Comparison of ENCODE assay signal across 7 mouse cellular contexts in genomic region chr1:106759572-106760435, GRCm38 (mm10). TPM values are rescaled to one million over a fixed set of nuclear protein-coding genes. Genes with fewer than 3 reads are reported as not detected.
DNase-seq lines count a peak whose midpoint lies in the region; ATAC-seq lines count a peak whose summit lies in the region.

Gene Kdsr (minus strand): TSS chr1:106759727.

- peak; percentile 99 for ATAC-seq in embryonic facial prominence, embryonic 12.5 days (ENCODE audit: insufficient number of reproducible peaks, insufficient read depth, low FRiP score, low TSS enrichment)
- ATAC-seq in limb, embryonic 11.5 days (ENCODE audit: insufficient number of reproducible peaks, low FRiP score, low TSS enrichment, low read depth) = peak; percentile 100
- ATAC-seq in midbrain, embryonic 14.5 days (ENCODE audit: low FRiP score, low TSS enrichment) = peak; percentile 99

- H3K9me3 ChIP-seq in embryonic facial prominence, embryonic 12.5 days = no peaks in the 10 kb centered on the region
- no peaks in the 10 kb centered on the region for H3K9me3 ChIP-seq in limb, embryonic 11.5 days (ENCODE audit: control insufficient read depth, low read length)
- no peaks in the 10 kb centered on the region for H3K9me3 ChIP-seq in midbrain, embryonic 14.5 days (ENCODE audit: control insufficient read depth, low read length)

- WGBS in embryonic facial prominence, embryonic 12.5 days = 3% methylated on average over 50 of the region's 51 CpGs
- WGBS in limb, embryonic 11.5 days = 3% methylated on average over 47 of the region's 51 CpGs
- WGBS in midbrain, embryonic 14.5 days = 2% methylated on average over 51 of the region's 51 CpGs

- peak; percentile 97 for DNase-seq in adrenal gland, postnatal 25 days
- peak; percentile 100 for DNase-seq in heart, adult 11 months
- DNase-seq in kidney, adult 18-20 months = peak; percentile 96
- DNase-seq in limb, embryonic 11.5 days (ENCODE audit: low spot score) = peak; percentile 96
- peak; percentile 99 for DNase-seq in midbrain, embryonic 14.5 days
- peak; percentile 91 to 93 for DNase-seq in spleen, adult 18-20 months

- peak within 1 kb of the TSS; percentile 83 for H3K4me3 ChIP-seq in embryonic facial prominence, embryonic 12.5 days
- H3K4me3 ChIP-seq in limb, embryonic 11.5 days (ENCODE audit: low read depth, low read length) = peak within 1 kb of the TSS; percentile 71
- peak within 1 kb of the TSS; percentile 72 for H3K4me3 ChIP-seq in midbrain, embryonic 14.5 days (replicated peaks; ENCODE audit: low read depth, low read length)

- H3K9ac ChIP-seq in embryonic facial prominence, embryonic 12.5 days = peak within 1 kb of the TSS; percentile 78
- peak within 1 kb of the TSS; percentile 72 for H3K9ac ChIP-seq in limb, embryonic 11.5 days (ENCODE audit: low read length)
- H3K9ac ChIP-seq in midbrain, embryonic 14.5 days (replicated peaks; ENCODE audit: low read length) = peak within 1 kb of the TSS; percentile 73

- peaks cover 8% of the 10 kb centered on the region; the same call in 1 of the 2 replicates for H3K4me1 ChIP-seq in embryonic facial prominence, embryonic 12.5 days
- H3K4me1 ChIP-seq in limb, embryonic 11.5 days (ENCODE audit: control insufficient read depth, insufficient read depth, low read length) = 0 out of 2 replicates have a peak, but pooled peaks cover 3% of the 10 kb centered on the region
- peaks cover 11% of the 10 kb centered on the region for H3K4me1 ChIP-seq in midbrain, embryonic 14.5 days (ENCODE audit: control insufficient read depth, insufficient read depth, low read length)

- H3K36me3 ChIP-seq in embryonic facial prominence, embryonic 12.5 days = peaks cover 3% of the 10 kb centered on the region; the same call in 1 of the 2 replicates
- no peaks in the 10 kb centered on the region for H3K36me3 ChIP-seq in limb, embryonic 11.5 days (ENCODE audit: control insufficient read depth, insufficient read depth, low read length)
- peaks cover 11% of the 10 kb centered on the region; the same call in 1 of the 2 replicates for H3K36me3 ChIP-seq in midbrain, embryonic 14.5 days (ENCODE audit: control insufficient read depth, insufficient read depth, low read length)

- peak within 1 kb of the TSS; percentile 96 for H3K4me2 ChIP-seq in embryonic facial prominence, embryonic 12.5 days (replicated peaks)
- peak within 1 kb of the TSS; percentile 95 for H3K4me2 ChIP-seq in limb, embryonic 11.5 days (ENCODE audit: low read depth, severe bottlenecking)
- H3K4me2 ChIP-seq in midbrain, embryonic 14.5 days (ENCODE audit: low read length) = peak within 1 kb of the TSS; percentile 97

- H3K27me3 ChIP-seq in embryonic facial prominence, embryonic 12.5 days = no peaks in the 10 kb centered on the region
- H3K27me3 ChIP-seq in limb, embryonic 11.5 days (ENCODE audit: control insufficient read depth, insufficient read depth, low read length) = no peaks in the 10 kb centered on the region
- H3K27me3 ChIP-seq in midbrain, embryonic 14.5 days (ENCODE audit: control insufficient read depth, insufficient read depth, low read length) = no peaks in the 10 kb centered on the region

- H3K27ac ChIP-seq in embryonic facial prominence, embryonic 12.5 days = peak within 1 kb of the TSS; percentile 92
- peak within 1 kb of the TSS; percentile 47; the same call in 1 of the 2 replicates for H3K27ac ChIP-seq in limb, embryonic 11.5 days (replicated peaks; ENCODE audit: low read depth, low read length)
- peak within 1 kb of the TSS; percentile 83 for H3K27ac ChIP-seq in midbrain, embryonic 14.5 days (replicated peaks; ENCODE audit: low read depth, low read length)

RNA-seq across cellular contexts. Expression of gene Kdsr, which starts in this region (rescaled TPM):
- 31.1 and 52.3 TPM in 2 replicates for total RNA-seq in adrenal gland, postnatal 25 days (2021)
- 12.5 and 13.4 TPM in 2 replicates for polyA plus RNA-seq in embryonic facial prominence, embryonic 12.5 days (2016; fragmentation: Nextera tagmentation; extraction: Ambion mirVana)
- polyA plus RNA-seq in limb, embryonic 11.5 days (2014; fragmentation: Nextera tagmentation; extraction: Ambion mirVana) = 10.4 and 11.2 TPM in 2 replicates
- 14.3 and 18.1 TPM in 2 replicates for polyA plus RNA-seq in midbrain, embryonic 14.5 days (2014; fragmentation: Nextera tagmentation; extraction: Ambion mirVana)

Comparison
In these comparisons a context has a peak if more than half of its experiments do, and no peak if none do; other contexts are left out.
1. Peak in every context shown above with its lines: DNase-seq, ATAC-seq, H3K4me3 ChIP-seq and H3K27ac ChIP-seq.